14 mouse cellular contexts compared by ENCODE assay signal in the genomic region with DNA sequence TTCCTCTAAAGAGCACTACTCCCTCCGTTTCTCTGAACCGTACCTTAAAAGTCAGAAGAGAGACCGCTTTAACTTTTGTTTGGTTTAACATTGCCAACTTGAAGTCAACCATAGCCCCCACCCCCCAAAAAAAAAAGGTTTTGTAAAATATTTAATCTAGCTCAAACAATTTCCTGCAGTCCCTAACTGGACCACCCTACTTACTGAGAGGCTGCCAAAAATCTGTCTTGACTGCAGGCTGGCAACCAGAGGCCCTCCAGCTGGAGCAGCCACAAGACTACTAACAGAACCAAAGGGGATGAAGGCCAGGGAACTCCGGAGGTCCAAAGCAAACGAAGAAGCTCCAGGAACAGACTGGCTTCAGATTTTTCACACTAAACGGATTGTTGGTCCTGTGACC.
DNase-seq lines count a peak whose midpoint lies in the region; ATAC-seq and TF ChIP-seq lines count a peak whose summit lies in the region.
"Had no signal": no experiment of that assay in that cellular context is flagged by ENCODE, and none has a peak within 500 bp of the region (broad histone marks: within the 10 kb centered on the region; RNA-seq: fewer than 3 reads in every experiment).

No protein-coding gene starts in this region.

- no peak for TF ChIP-seq CTCF in olfactory bulb, adult 2 months (IDR thresholded peaks at IDR 0.05; ENCODE audit: insufficient read depth, low read depth, low read length)

- H3K27ac ChIP-seq in heart, embryonic 16.5 days (ENCODE audit: low read length) = peak overlapping the region; percentile 39; the same call in 1 of the 2 replicates
- H3K27ac ChIP-seq in midbrain, embryonic 10.5 days (replicated peaks) = peak overlapping the region; percentile 91
- no peak overlapping the region for H3K27ac ChIP-seq in midbrain, embryonic 13.5 days
- 0 out of 2 replicates have a peak overlapping the region, but pooled peaks have one; percentile 53 for H3K27ac ChIP-seq in olfactory bulb, adult 2 months (ENCODE audit: insufficient read depth, low read depth, low read length)
- H3K27ac ChIP-seq: limb, embryonic 15.5 days had no signal

- no peak overlapping the region for H3K4me2 ChIP-seq in heart, embryonic 16.5 days (ENCODE audit: low read depth, low read length)
- H3K4me2 ChIP-seq in midbrain, embryonic 13.5 days (replicated peaks) = no peak overlapping the region
- H3K4me2 ChIP-seq: limb, embryonic 15.5 days had no signal

- no peak for TF ChIP-seq POLR2A in olfactory bulb, adult 2 months (IDR thresholded peaks at IDR 0.05; ENCODE audit: insufficient read depth, low read depth, low read length)

- H3K9me3 ChIP-seq in erythroblast, embryonic 14.5 days (ENCODE audit: control insufficient read depth, low read length) = no peaks in the 10 kb centered on the region
- H3K9me3 ChIP-seq in heart, embryonic 16.5 days (replicated peaks; ENCODE audit: control insufficient read depth, low read length) = no peaks in the 10 kb centered on the region
- no peaks in the 10 kb centered on the region for H3K9me3 ChIP-seq in midbrain, embryonic 10.5 days (replicated peaks)
- no peaks in the 10 kb centered on the region for H3K9me3 ChIP-seq in midbrain, embryonic 13.5 days
- H3K9me3 ChIP-seq: limb, embryonic 15.5 days had no signal

- no peak for DNase-seq in heart, adult 8-10 months (ENCODE audit: low spot score)
- DNase-seq in midbrain, embryonic 10.5 days (ENCODE audit: low spot score) = no peak
- no peak for DNase-seq in ovary, postnatal 36 days (ENCODE audit: low spot score)
- DNase-seq: cerebellum, postnatal 25 days; gastrocnemius, postnatal 25 days; kidney, postnatal 4 days; thymus, adult 18-20 months had no signal

- H3K9ac ChIP-seq in heart, embryonic 16.5 days (ENCODE audit: low read length) = no peak overlapping the region; the same call in 1 of the 2 replicates
- H3K9ac ChIP-seq in midbrain, embryonic 13.5 days (replicated peaks) = no peak overlapping the region
- H3K9ac ChIP-seq: limb, embryonic 15.5 days had no signal

- H3K4me3 ChIP-seq in erythroblast, embryonic 14.5 days (replicated peaks) = peak overlapping the region; percentile 67
- no peak overlapping the region for H3K4me3 ChIP-seq in heart, embryonic 16.5 days (ENCODE audit: low read length)
- H3K4me3 ChIP-seq in midbrain, embryonic 10.5 days = no peak overlapping the region
- no peak overlapping the region for H3K4me3 ChIP-seq in midbrain, embryonic 13.5 days (replicated peaks)
- H3K4me3 ChIP-seq in olfactory bulb, adult 2 months (ENCODE audit: insufficient read depth, low read depth, low read length) = no peak overlapping the region
- H3K4me3 ChIP-seq: limb, embryonic 15.5 days had no signal

- peaks cover 52% of the 10 kb centered on the region for H3K27me3 ChIP-seq in erythroblast, embryonic 14.5 days (ENCODE audit: control insufficient read depth)
- peaks cover 55% of the 10 kb centered on the region for H3K27me3 ChIP-seq in heart, embryonic 16.5 days (ENCODE audit: control insufficient read depth, insufficient read depth, low read length)
- peaks cover 100% of the 10 kb centered on the region for H3K27me3 ChIP-seq in midbrain, embryonic 10.5 days (ENCODE audit: low read depth, poor library complexity, severe bottlenecking)
- H3K27me3 ChIP-seq in midbrain, embryonic 13.5 days = peaks cover 80% of the 10 kb centered on the region

- peaks cover 5% of the 10 kb centered on the region for H3K36me3 ChIP-seq in erythroblast, embryonic 14.5 days (ENCODE audit: control insufficient read depth)
- H3K36me3 ChIP-seq in heart, embryonic 16.5 days (ENCODE audit: control insufficient read depth, insufficient read depth) = no peaks in the 10 kb centered on the region
- H3K36me3 ChIP-seq in midbrain, embryonic 10.5 days = no peaks in the 10 kb centered on the region
- H3K36me3 ChIP-seq in midbrain, embryonic 13.5 days = no peaks in the 10 kb centered on the region
- H3K36me3 ChIP-seq: limb, embryonic 15.5 days had no signal

- ATAC-seq in erythroblast, adult 5-6 weeks (replicated peaks; ENCODE audit: low FRiP score, poor library complexity, severe bottlenecking) = no peak
- no peak for ATAC-seq in heart, embryonic 16.5 days (replicated peaks; ENCODE audit: extremely low read depth, insufficient read depth, low FRiP score)
- ATAC-seq in midbrain, embryonic 13.5 days = no peak
- ATAC-seq: intestine, postnatal 0 days had no signal

- WGBS in heart, embryonic 16.5 days = 40% methylated on average over 6 of the region's 6 CpGs
- 28% methylated on average over 6 of the region's 6 CpGs for WGBS in midbrain, embryonic 10.5 days
- WGBS in midbrain, embryonic 13.5 days = 39% methylated on average over 6 of the region's 6 CpGs
- 40% methylated on average over 6 of the region's 6 CpGs for WGBS in olfactory bulb, adult 2 months

- H3K4me1 ChIP-seq in erythroblast, embryonic 14.5 days (ENCODE audit: control insufficient read depth) = peaks cover 91% of the 10 kb centered on the region
- peaks cover 21% of the 10 kb centered on the region for H3K4me1 ChIP-seq in heart, embryonic 16.5 days (ENCODE audit: control insufficient read depth, insufficient read depth, low read length)
- H3K4me1 ChIP-seq in midbrain, embryonic 10.5 days = peaks cover 91% of the 10 kb centered on the region
- H3K4me1 ChIP-seq in midbrain, embryonic 13.5 days (replicated peaks) = peaks cover 79% of the 10 kb centered on the region
- H3K4me1 ChIP-seq in olfactory bulb, adult 2 months (ENCODE audit: control insufficient read depth, insufficient read depth, low read length) = peaks cover 54% of the 10 kb centered on the region
